Mouse (Mus musculus) liver, postnatal 0 days (tissue): ENCODE data around the gene Pgm5. TPM values are rescaled to one million over a fixed set of nuclear protein-coding genes. Genes with fewer than 3 reads are reported as not detected.
A peak's percentile ranks its signal among the peaks of the same experiment; 100 is the strongest.
"Not testable (repeated sequence)": the region's sequence is repeated elsewhere in the genome, so short reads cannot be mapped to it uniquely, and the experiment has no call there.

Experiments used
- ATAC-seq: fragments of 200-750 bp; cut with Nextera tagmentation; 2 replicates; pipeline ENCODE4 v1.8.0; 2017; ENCODE audit warnings: mild to moderate bottlenecking, moderate library complexity
- DNase-seq: peaks from one replicate; pipeline ENCODE4 v3.0.0-alpha.2; 2016
- H3K27ac ChIP-seq: fragments of 300-500 bp; sonication (generic); 2 replicates; pipeline ENCODE4 v1.5.1; 2014; ENCODE audit warnings: antibody characterized with exemption, moderate library complexity, mild to moderate bottlenecking, low read depth
- H3K27me3 ChIP-seq: fragments of 300-500 bp; sonication (generic); 2 replicates; pipeline ENCODE4 v1.6.1; 2014; ENCODE audit warnings: low read length, control low read depth, mixed read lengths; ENCODE audit not compliant: insufficient read depth
- H3K36me3 ChIP-seq: fragments of 300-500 bp; sonication (generic); replicated peaks from 2 replicates; pipeline ENCODE4 v1.6.1; 2014; ENCODE audit warnings: mild to moderate bottlenecking, control low read depth, low read length, moderate library complexity, mixed read lengths; ENCODE audit not compliant: insufficient read depth
- H3K4me1 ChIP-seq: fragments of 300-500 bp; sonication (generic); 2 replicates; pipeline ENCODE4 v1.6.1; 2014; ENCODE audit warnings: antibody characterized with exemption, mild to moderate bottlenecking, control low read depth; ENCODE audit not compliant: insufficient read depth
- H3K4me2 ChIP-seq: fragments of 300-500 bp; sonication (generic); 2 replicates; pipeline ENCODE4 v1.6.1; 2014; ENCODE audit warnings: low read depth, mild to moderate bottlenecking, low read length, moderate library complexity, mixed read lengths
- H3K4me3 ChIP-seq: fragments of 300-500 bp; sonication (generic); 2 replicates; pipeline ENCODE4 v1.5.1; 2014; ENCODE audit warnings: low read depth, low read length
- H3K9ac ChIP-seq: fragments of 300-500 bp; sonication (generic); replicated peaks from 2 replicates; pipeline ENCODE4 v1.6.1; 2014; ENCODE audit warnings: mild to moderate bottlenecking, moderate library complexity
- H3K9me3 ChIP-seq: fragments of 300-500 bp; sonication (generic); 2 replicates; pipeline ENCODE4 v1.6.1; 2016; ENCODE audit warnings: mild to moderate bottlenecking, control low read depth, low read length, mixed read lengths
- CTCF ChIP-seq: sonication (generic); IDR thresholded peaks from 2 replicates; pipeline ENCODE4 v1.5.1; 2016; ENCODE audit warnings: antibody characterized with exemption, low read depth
- EP300 ChIP-seq: IDR thresholded peaks from 2 replicates; pipeline ENCODE4 v1.6.1; 2016; ENCODE audit warnings: antibody characterized with exemption, low read depth, mild to moderate bottlenecking
- WGBS: fragments of 180-500 bp; shearing (Covaris S2); extraction: QIAGEN DNeasy Blood & Tissue Kit; methylation state at CpG from one replicate; pipeline ENCODE4 v1.1.7; 2014; ENCODE audit not compliant: insufficient replicate concordance; 5-methylcytosine and 5-hydroxymethylcytosine counted together
- polyA plus RNA-seq: library from polyadenylated mRNA; unstranded; fragments of >200 nt; fragmentation: Nextera tagmentation; extraction: Ambion mirVana; gene quantifications from 2 replicates; pipeline ENCODE4 v1.2.1, GENCODE M21; 2015

The Pgm5 gene
- polyA plus RNA-seq, 1 experiment from 2014 or later = 0.04 TPM

- H3K4me2 ChIP-seq = 0 out of 2 replicates have a peak overlapping the region, but pooled peaks have one; percentile 9
These were observed 35.6 kb upstream of the Pgm5 start for GRCm38 (mm10) chr19:24897006-24897895.

GRCm38 (mm10) chr19:24896536-24896935 lies 34.9 kb upstream of the Pgm5 start:
- H3K36me3 ChIP-seq = no peaks in the 10 kb centered on the region
- H3K4me1 ChIP-seq = peaks cover 4% of the 10 kb centered on the region; the same call in 1 of the 2 replicates
- no peak overlapping the region for H3K4me3 ChIP-seq
- 23% methylated on average over 4 of the region's 4 CpGs for WGBS
- no peaks in the 10 kb centered on the region for H3K9me3 ChIP-seq
- TF ChIP-seq CTCF (no peak), EP300 (no peak)
- ATAC-seq (no peak), DNase-seq (no peak)
- no peak overlapping the region for H3K9ac ChIP-seq
- peaks cover 65% of the 10 kb centered on the region for H3K27me3 ChIP-seq
- H3K4me2 ChIP-seq = no peak overlapping the region
- no peak overlapping the region for H3K27ac ChIP-seq

More at GRCm38 (mm10) chr19:24897006-24897895, 35.6 kb upstream of the Pgm5 start:
- Histone ChIP-seq H3K9me3 (no peaks in the 10 kb centered on the region), H3K4me3 (peak overlapping the region; percentile 24; the same call in 1 of the 2 replicates), H3K4me1 (peaks cover 4% of the 10 kb centered on the region; the same call in 1 of the 2 replicates), H3K27me3 (peaks cover 72% of the 10 kb centered on the region), H3K27ac (no peak overlapping the region), H3K36me3 (no peaks in the 10 kb centered on the region), H3K9ac (no peak overlapping the region)
- WGBS = 4% methylated on average over 51 of the region's 57 CpGs
- TF ChIP-seq CTCF (no peak), EP300 (no peak)
- ATAC-seq (no peak), DNase-seq (no peak)

GRCm38 (mm10) chr19:24886888-24887287 lies 25.2 kb upstream of the Pgm5 start:
- no peak overlapping the region for H3K4me2 ChIP-seq
- H3K27ac ChIP-seq = no peak overlapping the region

GRCm38 (mm10) chr19:24885504-24885903 lies 23.8 kb upstream of the Pgm5 start:
- TF ChIP-seq CTCF (peak; percentile 87), EP300 (no peak)
- 13% methylated on average over 5 of the region's 5 CpGs for WGBS
- no peak overlapping the region for H3K27ac ChIP-seq
- no peaks in the 10 kb centered on the region for H3K4me1 ChIP-seq
- no peak overlapping the region for H3K9ac ChIP-seq
- no peak overlapping the region for H3K4me2 ChIP-seq
- no peak for ATAC-seq
- H3K27me3 ChIP-seq = no peaks in the 10 kb centered on the region
- H3K36me3 ChIP-seq = no peaks in the 10 kb centered on the region
- H3K4me3 ChIP-seq = no peak overlapping the region
- H3K9me3 ChIP-seq = no peaks in the 10 kb centered on the region
- peak; percentile 55 for DNase-seq

More at GRCm38 (mm10) chr19:24886888-24887287, 25.2 kb upstream of the Pgm5 start:
- Histone ChIP-seq H3K4me3 (no peak overlapping the region), H3K9ac (no peak overlapping the region), H3K27me3 (no peaks in the 10 kb centered on the region), H3K4me1 (no peaks in the 10 kb centered on the region), H3K9me3 (no peaks in the 10 kb centered on the region), H3K36me3 (no peaks in the 10 kb centered on the region)
- DNase-seq (no peak), ATAC-seq (no peak)
- TF ChIP-seq CTCF = no peak
- TF ChIP-seq EP300 = no peak
- WGBS = 80% methylated on average over 3 of the region's 3 CpGs

DNA sequence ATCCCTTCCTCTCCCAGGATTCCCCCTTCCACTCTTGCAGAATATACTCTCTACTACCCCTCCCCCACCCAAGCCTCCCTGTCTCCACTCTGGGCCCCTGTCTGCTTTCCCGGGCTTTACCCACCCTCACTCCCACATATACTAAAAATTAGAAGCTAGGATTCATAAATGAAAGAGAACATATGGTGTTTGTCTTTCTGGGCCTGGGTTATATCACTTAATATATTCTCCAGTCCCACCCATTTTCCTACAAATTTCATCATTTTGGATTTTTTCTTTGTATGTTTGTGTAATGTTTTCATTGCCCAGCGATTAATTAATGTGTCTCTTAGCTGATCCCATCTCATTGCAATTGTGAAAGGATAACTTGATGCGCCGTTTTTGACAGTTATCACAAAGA lies 19.6 kb upstream of the Pgm5 start:
- DNase-seq (no peak), ATAC-seq (no peak)
- no peak overlapping the region for H3K4me3 ChIP-seq
- H3K36me3 ChIP-seq = no peaks in the 10 kb centered on the region
- no peak overlapping the region for H3K9ac ChIP-seq
- H3K4me2 ChIP-seq = no peak overlapping the region
- no peak overlapping the region for H3K27ac ChIP-seq
- 66% methylated on average over 4 of the region's 4 CpGs for WGBS
- TF ChIP-seq CTCF = no peak
- TF ChIP-seq EP300 = no peak
- H3K4me1 ChIP-seq = no peaks in the 10 kb centered on the region
- no peaks in the 10 kb centered on the region for H3K9me3 ChIP-seq
- no peaks in the 10 kb centered on the region for H3K27me3 ChIP-seq

DNA sequence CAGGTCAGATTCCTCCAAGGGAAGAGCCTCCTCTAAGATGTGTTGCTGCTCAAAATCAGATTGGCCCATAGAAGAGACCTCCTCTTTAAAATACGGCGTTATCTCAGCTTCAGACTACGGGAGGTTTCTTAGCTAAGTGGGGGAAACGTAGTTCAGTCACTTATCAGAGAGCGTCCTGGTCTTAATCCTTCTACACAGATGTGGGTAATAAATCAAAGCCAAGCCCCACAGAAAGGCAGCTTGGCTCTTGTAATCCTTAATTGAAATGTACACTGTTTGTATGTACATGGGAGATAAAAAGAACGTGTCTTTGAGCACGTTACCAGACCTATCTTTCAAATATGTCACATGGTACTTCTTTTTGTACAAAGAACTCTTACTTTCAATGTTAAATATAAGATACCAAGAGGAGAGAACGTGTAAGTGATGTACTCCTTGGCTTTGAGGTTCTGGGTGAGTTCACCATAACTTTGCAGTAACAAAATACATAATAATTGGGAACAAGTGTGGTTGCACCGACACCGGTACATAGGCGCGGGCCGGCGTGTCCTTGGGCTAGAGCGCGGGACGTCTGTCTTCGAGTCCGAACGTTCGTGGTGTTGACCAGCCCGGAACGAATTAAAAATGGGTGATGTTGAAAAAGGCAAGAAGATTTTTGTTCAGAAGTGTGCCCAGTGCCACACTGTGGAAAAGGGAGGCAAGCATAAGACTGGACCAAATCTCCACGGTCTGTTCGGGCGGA lies 13.6 kb upstream of the Pgm5 start, which contains the start of gene Gm10053:
Gene Gm10053, plus strand, starts transcription at position 558 of the 742 bp plus-strand sequence.
- not testable (repeated sequence) for H3K27ac ChIP-seq, H3K4me1 ChIP-seq, H3K27me3 ChIP-seq, H3K4me3 ChIP-seq, H3K36me3 ChIP-seq, H3K9me3 ChIP-seq, H3K9ac ChIP-seq, DNase-seq, ATAC-seq, H3K4me2 ChIP-seq
- 72% methylated on average over 21 of the region's 26 CpGs for WGBS
- 0 out of 2 replicates have a peak, but pooled peaks have one; percentile 22 for TF ChIP-seq EP300
